ENCODE assay signal across 8 mouse cellular contexts in genomic region chr1:92360255-92360654, GRCm38 (mm10).
DNase-seq lines count a peak whose midpoint lies in the region; ATAC-seq lines count a peak whose summit lies in the region.

No protein-coding gene starts in this region.

- intact Hi-C loops in left cerebral cortex, postnatal 25 days (cut with DNase I): loop anchor here (2.0 to 5.0 kb wide), 2 partner anchors 181 to 398 kb away; no protein-coding TSS in a partner anchor

- no peak overlapping the region for H3K9ac ChIP-seq in kidney, embryonic 14.5 days (ENCODE audit: low read depth, low read length)

- no peaks in the 10 kb centered on the region for H3K9me3 ChIP-seq in kidney, embryonic 14.5 days (ENCODE audit: control insufficient read depth, low read length)

- no peak overlapping the region for H3K4me3 ChIP-seq in kidney, embryonic 14.5 days (ENCODE audit: low read length)

- H3K4me2 ChIP-seq in kidney, embryonic 14.5 days (replicated peaks; ENCODE audit: low read depth, low read length): no peak overlapping the region

- no peaks in the 10 kb centered on the region; the same call in 1 of the 2 replicates for H3K27me3 ChIP-seq in kidney, embryonic 14.5 days (ENCODE audit: control insufficient read depth, insufficient read depth, low read length)

- no peaks in the 10 kb centered on the region for H3K4me1 ChIP-seq in kidney, embryonic 14.5 days (ENCODE audit: control insufficient read depth, insufficient read depth, low read length)

- ATAC-seq in kidney, embryonic 14.5 days (ENCODE audit: low FRiP score, low TSS enrichment): no peak
- ATAC-seq in hematopoietic stem cell, adult 5-6 weeks (replicated peaks in 1 of 2; ENCODE audit: insufficient read depth in 1 of 2, low FRiP score in 2 of 2, low TSS enrichment in 1 of 2, low read depth in 1 of 2, poor library complexity in 2 of 2, severe bottlenecking in 2 of 2): peak; percentile 41 to 42; a peak in 1 of 4 replicates

- no peak overlapping the region for H3K27ac ChIP-seq in kidney, embryonic 14.5 days (ENCODE audit: low read depth, low read length)

- peak; percentile 18 for DNase-seq in kidney, adult 11 months
- DNase-seq in T-cell, adult 2 months (ENCODE audit: low spot score): peak; percentile 41
- peak; percentile 87 to 92 for DNase-seq in cerebellum, postnatal 10 days
- peak; percentile 50 to 64 for DNase-seq in left cerebral cortex, postnatal 25 days (ENCODE audit: low spot score in 2 of 2)
- peak; percentile 71 for DNase-seq in ovary, postnatal 14 days (ENCODE audit: low spot score)
- peak; percentile 67 for DNase-seq in urinary bladder, postnatal 14 days (ENCODE audit: low spot score)

- WGBS in kidney, embryonic 14.5 days: 17% methylated on average over 7 of the region's 7 CpGs

- H3K36me3 ChIP-seq in kidney, embryonic 14.5 days (ENCODE audit: control insufficient read depth, insufficient read depth, low read length): no peaks in the 10 kb centered on the region

Comparison
In these comparisons a context has a peak if more than half of its experiments do, and no peak if none do; other contexts are left out.
1. DNase-seq: peak in every context shown above with its lines; median percentile 90 in cerebellum, postnatal 10 days; 71 in ovary, postnatal 14 days; 67 in urinary bladder, postnatal 14 days; 57 in left cerebral cortex, postnatal 25 days; 41 in T-cell, adult 2 months; 18 in kidney, adult 11 months.